Mouse (Mus musculus) G1E (cell line): ENCODE data around the gene Art3. TPM values are rescaled to one million over a fixed set of nuclear protein-coding genes. Genes with fewer than 3 reads are reported as not detected.

Source experiments
- ATAC-seq: 2 replicates; pipeline ENCODE4 v1.8.0; 2016; ENCODE audit warnings: mild to moderate bottlenecking; ENCODE audit not compliant: insufficient number of reproducible peaks, poor library complexity, low FRiP score, severe bottlenecking; ENCODE audit errors: extremely low read depth
- DNase-seq: peaks from one replicate; pipeline ENCODE4 v3.0.0; 2012; ENCODE audit warnings: low spot score
- H3K27me3 ChIP-seq: 2 replicates; pipeline ENCODE4 v1.6.1; 2012; ENCODE audit warnings: mild to moderate bottlenecking, low read length, inconsistent platforms; ENCODE audit not compliant: insufficient read depth
- H3K36me3 ChIP-seq: replicated peaks from 2 replicates; pipeline ENCODE3; 2012; ENCODE audit warnings: mild to moderate bottlenecking, inconsistent platforms
- H3K4me1 ChIP-seq: 2 replicates; pipeline ENCODE4 v1.6.1; 2012; ENCODE audit warnings: low read depth, low read length, inconsistent platforms, mixed read lengths; ENCODE audit not compliant: insufficient read depth
- H3K4me3 ChIP-seq: 2 replicates; pipeline ENCODE4 v1.5.1; 2012; ENCODE audit warnings: low read depth, mild to moderate bottlenecking, inconsistent platforms, low read length, moderate library complexity, mixed read lengths
- H3K9me3 ChIP-seq: replicated peaks from 2 replicates; pipeline ENCODE4 v1.6.1; 2012; ENCODE audit warnings: inconsistent platforms
- CTCF ChIP-seq: IDR thresholded peaks from 2 replicates; pipeline ENCODE4 v1.5.1; 2012; ENCODE audit warnings: low read depth, low read length, inconsistent platforms, mixed read lengths
- GATA1 ChIP-seq: IDR thresholded peaks from 2 replicates; pipeline ENCODE4 v1.6.1; 2012; ENCODE audit warnings: borderline replicate concordance, low read length, inconsistent platforms, mixed read lengths
- GATA2 ChIP-seq: IDR thresholded peaks from 2 replicates; pipeline ENCODE4 v1.6.1; 2012; ENCODE audit warnings: low read depth, low read length, inconsistent platforms, borderline replicate concordance
- POLR2AphosphoS5 ChIP-seq: IDR thresholded peaks from 2 replicates; pipeline ENCODE4 v1.6.1; 2012; ENCODE audit warnings: low read depth, low read length, inconsistent platforms; ENCODE audit not compliant: insufficient replicate concordance
- TAL1 ChIP-seq: conservative IDR thresholded peaks from 2 replicates; pipeline ENCODE4 v1.6.1; 2012; ENCODE audit warnings: low read depth, low read length, inconsistent platforms, mixed read lengths
- polyA plus RNA-seq: library from polyadenylated mRNA; stranded (reverse); fragments of >175 nt; gene quantifications from 2 replicates; pipeline ENCODE4 v1.2.3, GENCODE M21; 2012
- total RNA-seq, 2 experiments: library from RNA; stranded (forward) in 1 of 2; stranded (reverse) in 1 of 2; fragments of 200-1000 nt in 1 of 2; fragments of >200 nt in 1 of 2; fragmentation: Nextera tagmentation in 1 of 2; gene quantifications; 2 replicates each; pipeline ENCODE4 v1.2.3; 2014 to 2017

Art3 gene
- total and polyA plus RNA-seq, 3 experiments: 0.22 TPM; not detected in 2

DNA sequence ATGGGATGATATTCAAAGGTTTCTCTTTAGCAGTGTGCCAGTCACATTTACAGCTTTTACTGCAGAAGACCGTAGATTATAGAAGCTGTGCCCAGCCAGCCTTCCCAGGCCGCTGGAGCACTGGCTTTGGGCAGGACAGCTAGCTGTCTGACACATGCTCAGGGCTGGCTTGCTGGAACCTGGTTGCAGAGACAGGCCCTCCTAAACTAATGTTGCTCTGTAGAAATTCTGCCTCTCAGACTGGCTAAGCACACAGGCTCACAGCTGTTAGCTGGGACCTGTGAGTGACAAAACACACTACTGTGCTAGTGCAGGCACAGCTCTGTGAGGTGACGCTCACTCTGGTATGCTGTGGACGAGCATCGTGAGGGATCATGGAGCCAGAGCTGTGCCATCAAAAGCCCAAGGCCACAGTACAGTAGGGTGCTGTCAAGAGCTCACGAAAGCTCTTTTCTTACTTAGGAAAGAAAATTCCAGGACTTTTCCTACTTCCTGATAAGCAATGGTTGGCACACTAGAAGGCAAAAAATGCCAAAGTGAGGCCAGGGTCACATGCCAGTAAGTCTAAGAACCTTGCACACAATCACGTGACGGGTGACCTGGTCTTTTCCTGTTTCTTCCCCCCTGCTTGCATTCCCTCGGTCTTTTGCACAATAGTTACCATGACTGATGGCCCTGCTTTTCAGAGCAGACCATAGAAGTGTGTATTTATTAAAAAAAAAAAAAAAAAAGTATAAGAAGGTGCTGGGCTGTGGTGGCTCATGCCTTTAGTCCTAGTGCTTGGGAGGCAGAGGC lies 77.9 kb downstream of the Art3 start:
- Histone ChIP-seq H3K4me3 (no peak overlapping the region), H3K27me3 (no peaks in the 10 kb centered on the region), H3K9me3 (no peaks in the 10 kb centered on the region), H3K4me1 (peaks cover 12% of the 10 kb centered on the region; the same call in 1 of the 2 replicates), H3K36me3 (peaks cover 13% of the 10 kb centered on the region)
- DNase-seq (no peak), ATAC-seq (no peak)
- TF ChIP-seq GATA1 (no peak), CTCF (no peak), TAL1 (no peak), POLR2AphosphoS5 (no peak), GATA2 (no peak)

DNA sequence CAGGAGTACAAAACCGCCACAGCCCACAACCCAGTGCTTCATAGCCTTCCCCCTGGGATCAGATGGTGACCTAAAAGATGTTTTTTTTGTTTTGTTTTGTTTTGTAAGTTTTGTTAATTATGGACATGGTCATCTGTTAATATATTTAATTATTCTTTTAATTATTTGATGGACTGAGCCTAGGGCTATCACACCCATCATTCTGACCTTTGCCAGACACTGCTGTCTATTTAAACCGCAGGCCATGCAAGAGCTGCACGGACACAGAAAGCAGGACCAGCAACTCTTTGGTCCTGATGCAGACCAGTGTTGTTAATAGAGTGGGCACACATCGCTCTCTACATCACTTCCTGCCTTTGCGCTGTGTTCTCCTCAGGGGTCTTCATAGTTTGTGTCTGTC lies 78.9 kb downstream of the Art3 start:
- H3K9me3 ChIP-seq: no peaks in the 10 kb centered on the region
- no peak for ATAC-seq
- peaks cover 21% of the 10 kb centered on the region for H3K36me3 ChIP-seq
- peaks cover 8% of the 10 kb centered on the region; the same call in 1 of the 2 replicates for H3K4me1 ChIP-seq
- TF ChIP-seq GATA1 (no peak), GATA2 (no peak), TAL1 (no peak), CTCF (no peak), POLR2AphosphoS5 (no peak)
- no peaks in the 10 kb centered on the region for H3K27me3 ChIP-seq
- no peak overlapping the region for H3K4me3 ChIP-seq
- DNase-seq: no peak

DNA sequence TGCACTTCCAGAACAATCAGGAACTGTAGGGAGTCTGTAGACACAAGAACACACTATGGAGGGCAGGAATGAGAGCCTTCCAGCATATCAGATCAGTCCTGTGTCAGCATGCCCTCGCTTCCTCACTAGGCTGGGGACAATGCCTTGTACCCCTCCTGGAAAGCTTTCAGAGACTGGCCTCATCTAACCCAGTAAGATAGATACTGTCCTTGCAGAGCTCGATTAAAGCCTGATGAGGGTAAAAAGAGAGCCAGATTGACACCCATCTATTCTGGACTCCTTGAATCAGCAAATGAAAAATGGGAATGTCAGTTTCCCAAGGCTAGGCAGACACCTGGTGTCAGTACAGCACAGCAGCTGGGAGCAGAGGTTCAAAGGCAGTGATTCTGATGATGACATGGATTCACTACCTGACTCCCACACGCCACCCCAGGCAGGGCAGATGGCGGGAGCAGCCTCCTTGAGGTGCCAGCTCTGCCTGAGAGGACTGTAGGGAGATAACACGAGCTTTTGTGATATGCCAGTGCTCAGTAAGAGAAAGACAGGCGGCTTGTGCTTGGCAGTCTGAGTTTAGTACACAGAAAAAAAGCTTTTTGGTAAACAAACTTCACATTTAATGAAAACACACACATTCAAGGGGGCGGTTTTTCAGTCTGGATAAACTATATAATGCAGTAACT lies 80.0 kb downstream of the Art3 start:
- H3K36me3 ChIP-seq: peaks cover 29% of the 10 kb centered on the region
- TF ChIP-seq GATA2: no peak
- TF ChIP-seq POLR2AphosphoS5: no peak
- TF ChIP-seq TAL1: no peak
- TF ChIP-seq CTCF: no peak
- no peak for TF ChIP-seq GATA1
- H3K27me3 ChIP-seq: no peaks in the 10 kb centered on the region
- no peaks in the 10 kb centered on the region for H3K9me3 ChIP-seq
- no peak overlapping the region for H3K4me3 ChIP-seq
- ATAC-seq: no peak
- peaks cover 7% of the 10 kb centered on the region; the same call in 1 of the 2 replicates for H3K4me1 ChIP-seq
- no peak for DNase-seq

DNA sequence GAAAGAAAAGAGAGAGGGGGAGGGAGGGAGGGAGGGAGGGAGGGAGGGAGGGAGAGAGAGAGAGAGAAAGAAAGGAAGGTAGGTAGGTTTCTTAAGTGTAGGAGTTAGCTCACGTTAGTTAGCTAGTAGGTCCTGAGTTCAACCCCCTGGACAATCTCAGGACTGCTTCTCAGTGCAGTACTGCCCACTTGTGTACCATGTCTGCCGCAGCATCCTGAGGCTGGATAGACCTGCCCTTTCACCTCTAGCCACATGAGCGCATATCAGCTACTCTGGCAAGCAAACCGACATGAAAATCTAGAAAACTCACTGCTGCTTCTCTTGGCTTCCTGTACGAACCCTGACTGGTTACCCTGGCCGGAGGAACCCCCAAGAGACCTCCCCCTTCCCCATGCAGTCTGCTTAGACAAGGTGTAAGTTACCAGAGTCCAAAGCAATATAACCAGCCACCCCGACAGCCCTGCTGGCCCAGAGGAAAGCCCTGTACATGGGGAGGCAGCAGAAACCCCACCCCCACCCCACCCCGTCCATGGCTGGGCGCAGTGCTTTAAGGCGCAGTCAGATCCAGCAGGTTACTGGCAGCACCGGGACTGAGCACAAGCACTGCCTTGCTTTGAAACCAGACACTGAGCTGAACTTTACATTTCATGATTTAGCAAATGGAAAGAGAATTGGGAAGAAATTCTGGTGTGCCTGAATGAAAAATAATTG lies 81.8 kb downstream of the Art3 start:
- no peak for TF ChIP-seq CTCF
- TF ChIP-seq TAL1: no peak
- TF ChIP-seq POLR2AphosphoS5: no peak
- TF ChIP-seq GATA2: no peak
- TF ChIP-seq GATA1: no peak
- ATAC-seq (no peak), DNase-seq (no peak)
- H3K4me1 ChIP-seq: peaks cover 7% of the 10 kb centered on the region; the same call in 1 of the 2 replicates
- no peaks in the 10 kb centered on the region for H3K27me3 ChIP-seq
- H3K9me3 ChIP-seq: no peaks in the 10 kb centered on the region
- no peak overlapping the region for H3K4me3 ChIP-seq
- H3K36me3 ChIP-seq: peaks cover 46% of the 10 kb centered on the region

DNA sequence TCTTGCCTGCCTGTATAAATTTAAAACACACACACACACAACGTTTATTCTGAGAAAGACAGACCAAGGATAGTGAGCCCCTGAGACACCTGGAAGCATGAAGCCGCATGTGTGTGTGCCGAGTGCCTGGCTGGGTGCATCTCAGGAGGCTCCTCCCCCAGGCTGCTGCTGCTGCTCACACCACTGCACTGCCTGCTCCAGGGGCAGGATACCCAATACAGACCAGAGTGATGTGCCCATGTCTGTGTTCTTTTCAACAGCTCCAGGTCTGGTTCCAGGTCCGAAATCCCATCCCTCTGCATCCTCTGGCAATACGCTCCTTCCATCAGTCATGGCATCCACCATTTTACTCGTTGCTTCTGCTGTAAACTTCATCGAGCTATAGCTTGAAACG lies 82.4 kb downstream of the Art3 start:
- H3K4me3 ChIP-seq: no peak overlapping the region
- peaks cover 50% of the 10 kb centered on the region for H3K36me3 ChIP-seq
- no peak for DNase-seq
- TF ChIP-seq TAL1 (no peak), POLR2AphosphoS5 (no peak), GATA2 (no peak), CTCF (no peak), GATA1 (no peak)
- no peak for ATAC-seq
- H3K27me3 ChIP-seq: no peaks in the 10 kb centered on the region
- H3K9me3 ChIP-seq: no peaks in the 10 kb centered on the region
- H3K4me1 ChIP-seq: peaks cover 7% of the 10 kb centered on the region; the same call in 1 of the 2 replicates

DNA sequence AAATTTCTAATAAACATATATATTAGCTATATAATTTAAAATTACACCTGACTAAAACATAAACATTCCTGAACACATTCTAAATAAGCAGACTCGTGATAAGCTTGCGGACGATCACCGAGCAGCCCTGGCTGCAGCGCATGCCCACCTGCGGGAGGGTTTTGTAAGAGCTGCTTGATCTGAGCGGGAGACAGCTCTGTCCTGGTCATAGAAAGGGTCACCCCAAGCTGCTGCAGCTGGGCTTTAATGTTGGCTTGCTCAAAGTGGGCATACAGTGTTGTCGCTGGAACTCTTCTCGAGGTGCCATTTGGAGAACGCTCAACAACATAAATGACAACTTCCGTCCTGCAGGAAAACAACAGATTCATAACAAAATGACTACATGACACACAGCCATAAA lies 92.5 kb downstream of the Art3 start:
- TF ChIP-seq CTCF (no peak), POLR2AphosphoS5 (no peak), TAL1 (no peak), GATA2 (no peak), GATA1 (no peak)
- no peaks in the 10 kb centered on the region for H3K27me3 ChIP-seq
- H3K4me1 ChIP-seq: 0 out of 2 replicates have a peak, but pooled peaks cover 2% of the 10 kb centered on the region
- DNase-seq (no peak), ATAC-seq (no peak)
- no peak overlapping the region for H3K4me3 ChIP-seq
- H3K9me3 ChIP-seq: peaks cover 7% of the 10 kb centered on the region
- H3K36me3 ChIP-seq: peaks cover 90% of the 10 kb centered on the region
